Mouse (Mus musculus) liver, postnatal 0 days (tissue): Measurements from ENCODE around the gene Lrrc51. TPM values are rescaled to one million over a fixed set of nuclear protein-coding genes. Genes with fewer than 3 reads are reported as not detected.

Source experiments
- ATAC-seq: fragments of 200-750 bp; cut with Nextera tagmentation; 2 replicates; pipeline ENCODE4 v1.8.0; 2017; ENCODE audit warnings: mild to moderate bottlenecking, moderate library complexity
- DNase-seq: peaks from one replicate; pipeline ENCODE4 v3.0.0-alpha.2; 2016
- H3K27ac ChIP-seq: fragments of 300-500 bp; sonication (generic); 2 replicates; pipeline ENCODE4 v1.5.1; 2014; ENCODE audit warnings: antibody characterized with exemption, moderate library complexity, mild to moderate bottlenecking, low read depth
- H3K27me3 ChIP-seq: fragments of 300-500 bp; sonication (generic); 2 replicates; pipeline ENCODE4 v1.6.1; 2014; ENCODE audit warnings: low read length, control low read depth, mixed read lengths; ENCODE audit not compliant: insufficient read depth
- H3K36me3 ChIP-seq: fragments of 300-500 bp; sonication (generic); replicated peaks from 2 replicates; pipeline ENCODE4 v1.6.1; 2014; ENCODE audit warnings: mild to moderate bottlenecking, control low read depth, low read length, moderate library complexity, mixed read lengths; ENCODE audit not compliant: insufficient read depth
- H3K4me1 ChIP-seq: fragments of 300-500 bp; sonication (generic); 2 replicates; pipeline ENCODE4 v1.6.1; 2014; ENCODE audit warnings: antibody characterized with exemption, mild to moderate bottlenecking, control low read depth; ENCODE audit not compliant: insufficient read depth
- H3K4me2 ChIP-seq: fragments of 300-500 bp; sonication (generic); 2 replicates; pipeline ENCODE4 v1.6.1; 2014; ENCODE audit warnings: low read depth, mild to moderate bottlenecking, low read length, moderate library complexity, mixed read lengths
- H3K4me3 ChIP-seq: fragments of 300-500 bp; sonication (generic); 2 replicates; pipeline ENCODE4 v1.5.1; 2014; ENCODE audit warnings: low read depth, low read length
- H3K9ac ChIP-seq: fragments of 300-500 bp; sonication (generic); replicated peaks from 2 replicates; pipeline ENCODE4 v1.6.1; 2014; ENCODE audit warnings: mild to moderate bottlenecking, moderate library complexity
- H3K9me3 ChIP-seq: fragments of 300-500 bp; sonication (generic); 2 replicates; pipeline ENCODE4 v1.6.1; 2016; ENCODE audit warnings: mild to moderate bottlenecking, control low read depth, low read length, mixed read lengths
- CTCF ChIP-seq: sonication (generic); IDR thresholded peaks from 2 replicates; pipeline ENCODE4 v1.5.1; 2016; ENCODE audit warnings: antibody characterized with exemption, low read depth
- EP300 ChIP-seq: IDR thresholded peaks from 2 replicates; pipeline ENCODE4 v1.6.1; 2016; ENCODE audit warnings: antibody characterized with exemption, low read depth, mild to moderate bottlenecking
- WGBS: fragments of 180-500 bp; shearing (Covaris S2); extraction: QIAGEN DNeasy Blood & Tissue Kit; methylation state at CpG from one replicate; pipeline ENCODE4 v1.1.7; 2014; ENCODE audit not compliant: insufficient replicate concordance; 5-methylcytosine and 5-hydroxymethylcytosine counted together
- polyA plus RNA-seq: library from polyadenylated mRNA; unstranded; fragments of >200 nt; fragmentation: Nextera tagmentation; extraction: Ambion mirVana; gene quantifications from 2 replicates; pipeline ENCODE4 v1.2.1, GENCODE M21; 2015

Lrrc51 gene
- polyA plus RNA-seq, 1 experiment from 2014 or later, result 3.1 TPM

- Histone ChIP-seq H3K27me3 (no peaks in the 10 kb centered on the region), H3K4me1 (peaks cover 33% of the 10 kb centered on the region), H3K4me3 (no peak overlapping the region), H3K9me3 (no peaks in the 10 kb centered on the region), H3K27ac (peak overlapping the region; percentile 63), H3K4me2 (peak overlapping the region; percentile 77), H3K36me3 (peaks cover 27% of the 10 kb centered on the region), H3K9ac (peak overlapping the region; percentile 38; the same call in 1 of the 2 replicates)
- no peak for DNase-seq
- WGBS, result 38% methylated on average over 4 of the region's 4 CpGs
- ATAC-seq, result no peak
- TF ChIP-seq CTCF, result peak; percentile 22; the same call in 1 of the 2 replicates
- no peak for TF ChIP-seq EP300
Measured at GRCm38 (mm10) chr7:101908367-101908766, 25.3 kb downstream of the Lrrc51 start.

- H3K9ac ChIP-seq, result peak overlapping the region; percentile 86
- no peaks in the 10 kb centered on the region for H3K27me3 ChIP-seq
- H3K9me3 ChIP-seq, result no peaks in the 10 kb centered on the region
- TF ChIP-seq EP300 (no peak), CTCF (no peak)
- H3K4me3 ChIP-seq, result peak overlapping the region; percentile 79
- no peak for DNase-seq
- WGBS, result 20% methylated on average over 8 of the region's 8 CpGs
- peak overlapping the region; percentile 98 for H3K27ac ChIP-seq
- H3K4me1 ChIP-seq, result peaks cover 33% of the 10 kb centered on the region
- H3K36me3 ChIP-seq, result peaks cover 10% of the 10 kb centered on the region
- ATAC-seq, result no peak
- peak overlapping the region; percentile 77 for H3K4me2 ChIP-seq
Measured at GRCm38 (mm10) chr7:101906696-101907095, 27.0 kb downstream of the Lrrc51 start.

- Histone ChIP-seq H3K9me3 (no peaks in the 10 kb centered on the region), H3K36me3 (peaks cover 10% of the 10 kb centered on the region), H3K27me3 (no peaks in the 10 kb centered on the region), H3K4me2 (peak within 1 kb of the TSS; percentile 77), H3K27ac (peak within 1 kb of the TSS; percentile 98), H3K4me3 (peak within 1 kb of the TSS; percentile 79), H3K9ac (peak within 1 kb of the TSS; percentile 86), H3K4me1 (peaks cover 33% of the 10 kb centered on the region)
- ATAC-seq (no peak), DNase-seq (no peak)
- TF ChIP-seq CTCF, result no peak
- WGBS, result 4% methylated on average over 11 of the region's 11 CpGs
Measured at GRCm38 (mm10) chr7:101906287-101906681, 27.4 kb downstream of the Lrrc51 start, which contains the start of gene Tomt. TSS of gene Tomt (minus strand) at chr7:101906359.

GRCm38 (mm10) chr7:101905561-101906286, 28.0 kb downstream of the Lrrc51 start, which contains the start of gene Lamtor1:
TSS of gene Lamtor1 (plus strand) at chr7:101905904.
- Histone ChIP-seq H3K4me3 (peak within 1 kb of the TSS; percentile 79), H3K27ac (peak within 1 kb of the TSS; percentile 98), H3K4me1 (peaks cover 33% of the 10 kb centered on the region), H3K9me3 (no peaks in the 10 kb centered on the region), H3K4me2 (peak within 1 kb of the TSS; percentile 77), H3K27me3 (no peaks in the 10 kb centered on the region), H3K9ac (peak within 1 kb of the TSS; percentile 86), H3K36me3 (peaks cover 10% of the 10 kb centered on the region)
- DNase-seq, result peak; percentile 99
- no peak for TF ChIP-seq CTCF
- TF ChIP-seq EP300, result peak; percentile 59; the same call in 1 of the 2 replicates
- WGBS, result under 1% methylated on average over 57 of the region's 61 CpGs
- peak; percentile 98 for ATAC-seq

- Histone ChIP-seq H3K36me3 (no peaks in the 10 kb centered on the region), H3K4me1 (peaks cover 26% of the 10 kb centered on the region), H3K9me3 (no peaks in the 10 kb centered on the region), H3K4me3 (no peak overlapping the region), H3K4me2 (no peak overlapping the region), H3K27ac (no peak overlapping the region), H3K27me3 (no peaks in the 10 kb centered on the region), H3K9ac (no peak overlapping the region)
- no peak for ATAC-seq
- DNase-seq, result no peak
- no peak for TF ChIP-seq EP300
- TF ChIP-seq CTCF, result peak; percentile 33; the same call in 1 of the 2 replicates
Measured at GRCm38 (mm10) chr7:101902846-101903245, 30.8 kb downstream of the Lrrc51 start.

GRCm38 (mm10) chr7:101901969-101902368, 31.7 kb downstream of the Lrrc51 start:
- Histone ChIP-seq H3K4me2 (no peak overlapping the region), H3K9ac (no peak overlapping the region), H3K4me1 (peaks cover 22% of the 10 kb centered on the region), H3K27ac (no peak overlapping the region), H3K9me3 (no peaks in the 10 kb centered on the region), H3K4me3 (no peak overlapping the region), H3K27me3 (no peaks in the 10 kb centered on the region), H3K36me3 (no peaks in the 10 kb centered on the region)
- TF ChIP-seq EP300 (no peak), CTCF (no peak)
- WGBS, result 84% methylated on average over 10 of the region's 10 CpGs
- ATAC-seq (no peak), DNase-seq (no peak)
